Mouse (Mus musculus): ENCODE measurements around the gene Ttbk1. TPM values are rescaled to one million over a fixed set of nuclear protein-coding genes. Genes with fewer than 3 reads are reported as not detected.

The Ttbk1 gene
- total RNA-seq, 2 experiments from 2014 or later: not detected

GRCm38 (mm10) chr17:46428761-46429414, 58.6 kb downstream of the Ttbk1 start, which contains the start of gene Crip3:
Crip3 (plus strand) TSS chr17:46428926.
- ATAC-seq (replicated peaks; ENCODE audit: poor library complexity, severe bottlenecking): no peak

- no peak for ATAC-seq (replicated peaks; ENCODE audit: poor library complexity, severe bottlenecking)
Observed at GRCm38 (mm10) chr17:46426496-46426895, 61.0 kb downstream of the Ttbk1 start.

- ATAC-seq (replicated peaks; ENCODE audit: poor library complexity, severe bottlenecking): no peak
Observed at GRCm38 (mm10) chr17:46419717-46420116, 67.8 kb downstream of the Ttbk1 start.

- no peak for ATAC-seq (replicated peaks; ENCODE audit: poor library complexity, severe bottlenecking)
Observed at GRCm38 (mm10) chr17:46418628-46419027, 68.8 kb downstream of the Ttbk1 start.

GRCm38 (mm10) chr17:46408478-46408877, 79.0 kb downstream of the Ttbk1 start:
- no peak for ATAC-seq (replicated peaks; ENCODE audit: poor library complexity, severe bottlenecking)

GRCm38 (mm10) chr17:46394631-46395030, 92.8 kb downstream of the Ttbk1 start:
- no peak for ATAC-seq (replicated peaks; ENCODE audit: poor library complexity, severe bottlenecking)

GRCm38 (mm10) chr17:46393012-46393411, 94.5 kb downstream of the Ttbk1 start:
- ATAC-seq (replicated peaks; ENCODE audit: poor library complexity, severe bottlenecking): peak; percentile 44; the same call in 1 of the 2 replicates

Other genes with a start within 250 kb of the Ttbk1 start
- 86.8 and 97.0 TPM in 2 replicates for gene Polr1c, start 239.6 kb downstream of the Ttbk1 start, total RNA-seq (2014; fragmentation: Nextera tagmentation)
- 40.4 and 65.2 TPM in 2 replicates for gene Polr1c, start 239.6 kb downstream of the Ttbk1 start, total RNA-seq (2017)
- 62.8 and 72.2 TPM in 2 replicates for gene Yipf3, start 239.6 kb downstream of the Ttbk1 start, total RNA-seq (2014; fragmentation: Nextera tagmentation)
- 40.9 and 60.4 TPM in 2 replicates for gene Yipf3, start 239.6 kb downstream of the Ttbk1 start, total RNA-seq (2017)
- gene Lrrc73, start 234.1 kb downstream of the Ttbk1 start, total RNA-seq (2014; fragmentation: Nextera tagmentation): 1.8 and 3.5 TPM in 2 replicates
- not detected in 2 replicates for gene Lrrc73, start 234.1 kb downstream of the Ttbk1 start, total RNA-seq (2017)
- gene Tjap1, start 204.6 kb downstream of the Ttbk1 start, total RNA-seq (2014; fragmentation: Nextera tagmentation): 19.4 and 37.8 TPM in 2 replicates
- 3.5 and 15.6 TPM in 2 replicates for gene Tjap1, start 204.6 kb downstream of the Ttbk1 start, total RNA-seq (2017)
- gene Dlk2, start 190.3 kb downstream of the Ttbk1 start, total RNA-seq (2014; fragmentation: Nextera tagmentation): 1.3 TPM in 1 of 2 replicates, not detected in the other
- gene Dlk2, start 190.3 kb downstream of the Ttbk1 start, total RNA-seq (2017): not detected in 2 replicates
- 2.1 and 4.1 TPM in 2 replicates for gene Abcc10, start 159.3 kb downstream of the Ttbk1 start, total RNA-seq (2014; fragmentation: Nextera tagmentation)
- 0.95 and 1.0 TPM in 2 replicates for gene Abcc10, start 159.3 kb downstream of the Ttbk1 start, total RNA-seq (2017)
- 8.0 and 9.8 TPM in 2 replicates for gene Zfp318, start 103.9 kb downstream of the Ttbk1 start, total RNA-seq (2014; fragmentation: Nextera tagmentation)
- 5.6 and 13.8 TPM in 2 replicates for gene Zfp318, start 103.9 kb downstream of the Ttbk1 start, total RNA-seq (2017)
- gene Crip3, start 58.7 kb downstream of the Ttbk1 start, total RNA-seq (2014; fragmentation: Nextera tagmentation): not detected in 2 replicates
- gene Crip3, start 58.7 kb downstream of the Ttbk1 start, total RNA-seq (2017): not detected in 2 replicates
- not detected in 2 replicates for gene Slc22a7, start 49.2 kb downstream of the Ttbk1 start, total RNA-seq (2014; fragmentation: Nextera tagmentation)
- gene Slc22a7, start 49.2 kb downstream of the Ttbk1 start, total RNA-seq (2017): not detected in 2 replicates
- gene Dnph1, start 9.0 kb upstream of the Ttbk1 start, total RNA-seq (2014; fragmentation: Nextera tagmentation): 33.1 and 50.1 TPM in 2 replicates
- 18.8 and 25.8 TPM in 2 replicates for gene Dnph1, start 9.0 kb upstream of the Ttbk1 start, total RNA-seq (2017)
- gene Cul9, start 58.7 kb upstream of the Ttbk1 start, total RNA-seq (2014; fragmentation: Nextera tagmentation): 14.2 and 34.8 TPM in 2 replicates
- gene Cul9, start 58.7 kb upstream of the Ttbk1 start, total RNA-seq (2017): 7.5 and 8.9 TPM in 2 replicates
- gene Srf, start 68.5 kb upstream of the Ttbk1 start, total RNA-seq (2014; fragmentation: Nextera tagmentation): 27.4 and 42.7 TPM in 2 replicates
- gene Srf, start 68.5 kb upstream of the Ttbk1 start, total RNA-seq (2017): 29.6 and 47.7 TPM in 2 replicates
- gene Ptk7, start 141.8 kb upstream of the Ttbk1 start, total RNA-seq (2014; fragmentation: Nextera tagmentation): 3.6 and 4.3 TPM in 2 replicates
- gene Ptk7, start 141.8 kb upstream of the Ttbk1 start, total RNA-seq (2017): 3.7 and 3.8 TPM in 2 replicates
- gene Klc4, start 158.3 kb upstream of the Ttbk1 start, total RNA-seq (2014; fragmentation: Nextera tagmentation): 5.6 and 8.5 TPM in 2 replicates
- gene Klc4, start 158.3 kb upstream of the Ttbk1 start, total RNA-seq (2017): 7.9 and 11.5 TPM in 2 replicates
- 106 and 113 TPM in 2 replicates for gene Mrpl2, start 158.6 kb upstream of the Ttbk1 start, total RNA-seq (2014; fragmentation: Nextera tagmentation)
- gene Mrpl2, start 158.6 kb upstream of the Ttbk1 start, total RNA-seq (2017): 103 and 133 TPM in 2 replicates
- gene Cul7, start 162.7 kb upstream of the Ttbk1 start, total RNA-seq (2014; fragmentation: Nextera tagmentation): 16.8 and 21.6 TPM in 2 replicates
- gene Cul7, start 162.7 kb upstream of the Ttbk1 start, total RNA-seq (2017): 10.0 and 13.2 TPM in 2 replicates
- gene Rrp36, start 186.7 kb upstream of the Ttbk1 start, total RNA-seq (2014; fragmentation: Nextera tagmentation): 15.7 and 21.3 TPM in 2 replicates
- 48.2 and 66.9 TPM in 2 replicates for gene Rrp36, start 186.7 kb upstream of the Ttbk1 start, total RNA-seq (2017)
- gene Mea1, start 191.1 kb upstream of the Ttbk1 start, total RNA-seq (2014; fragmentation: Nextera tagmentation): 56.5 and 76.8 TPM in 2 replicates
- 73.8 and 82.4 TPM in 2 replicates for gene Mea1, start 191.1 kb upstream of the Ttbk1 start, total RNA-seq (2017)
- gene Klhdc3, start 193.2 kb upstream of the Ttbk1 start, total RNA-seq (2014; fragmentation: Nextera tagmentation): 62.5 and 77.9 TPM in 2 replicates
- gene Klhdc3, start 193.2 kb upstream of the Ttbk1 start, total RNA-seq (2017): 26.8 and 30.9 TPM in 2 replicates
- gene Ppp2r5d, start 217.4 kb upstream of the Ttbk1 start, total RNA-seq (2014; fragmentation: Nextera tagmentation): 48.7 and 49.3 TPM in 2 replicates
- gene Ppp2r5d, start 217.4 kb upstream of the Ttbk1 start, total RNA-seq (2017): 45.9 and 57.1 TPM in 2 replicates
- 9.7 and 22.9 TPM in 2 replicates for gene Pex6, start 223.8 kb upstream of the Ttbk1 start, total RNA-seq (2014; fragmentation: Nextera tagmentation)
- 11.3 and 13.2 TPM in 2 replicates for gene Pex6, start 223.8 kb upstream of the Ttbk1 start, total RNA-seq (2017)
- 1.1 TPM in 1 of 2 replicates, not detected in the other for gene Gnmt, start 241.5 kb upstream of the Ttbk1 start, total RNA-seq (2014; fragmentation: Nextera tagmentation)
- 1.0 TPM in 1 of 2 replicates, not detected in the other for gene Gnmt, start 241.5 kb upstream of the Ttbk1 start, total RNA-seq (2017)

All from granulocyte monocyte progenitor cell, adult 5-6 weeks (primary cell).